Mouse (Mus musculus): ENCODE results near the gene Prr3. TPM values are rescaled to one million over a fixed set of nuclear protein-coding genes. Genes with fewer than 3 reads are reported as not detected.
"Not testable (repeated sequence)": the region's sequence is repeated elsewhere in the genome, so short reads cannot be mapped to it uniquely, and the experiment has no call there.

The Prr3 gene
- polyA plus RNA-seq, 1 experiment from 2014 or later = 36.0 TPM

DNA sequence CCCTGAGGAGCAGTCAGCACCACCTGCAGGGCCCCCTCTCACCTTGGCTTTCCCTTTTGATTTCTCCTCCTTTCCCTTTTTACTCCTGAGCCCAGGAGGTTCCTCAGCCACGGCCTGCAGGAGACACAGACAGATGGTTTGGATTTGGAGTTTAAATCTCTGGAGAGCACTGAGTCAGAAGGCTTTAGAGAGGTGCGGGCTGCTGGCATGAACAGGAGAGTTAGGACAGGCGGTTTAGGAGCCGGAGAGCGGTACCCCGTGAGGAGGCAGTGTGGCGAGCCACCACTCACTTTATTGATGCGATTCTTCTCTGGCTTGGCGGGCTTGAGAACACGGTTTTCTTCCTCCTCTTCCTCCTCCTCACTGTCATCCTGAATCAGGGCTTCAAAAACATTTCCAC is 16.8 kb downstream of the Prr3 start:
- Histone ChIP-seq H3K4me3 (no peak overlapping the region), H3K9me3 (no peaks in the 10 kb centered on the region), H3K4me1 (0 out of 2 replicates have a peak, but pooled peaks cover 2% of the 10 kb centered on the region), H3K9ac (no peak overlapping the region), H3K36me3 (peaks cover 71% of the 10 kb centered on the region), H3K27ac (no peak overlapping the region), H3K4me2 (no peak overlapping the region), H3K27me3 (no peaks in the 10 kb centered on the region)
- WGBS = 85% methylated on average over 10 of the region's 10 CpGs
- ATAC-seq (ENCODE audit: insufficient number of reproducible peaks, low FRiP score, low TSS enrichment, low read depth) = no peak

DNA sequence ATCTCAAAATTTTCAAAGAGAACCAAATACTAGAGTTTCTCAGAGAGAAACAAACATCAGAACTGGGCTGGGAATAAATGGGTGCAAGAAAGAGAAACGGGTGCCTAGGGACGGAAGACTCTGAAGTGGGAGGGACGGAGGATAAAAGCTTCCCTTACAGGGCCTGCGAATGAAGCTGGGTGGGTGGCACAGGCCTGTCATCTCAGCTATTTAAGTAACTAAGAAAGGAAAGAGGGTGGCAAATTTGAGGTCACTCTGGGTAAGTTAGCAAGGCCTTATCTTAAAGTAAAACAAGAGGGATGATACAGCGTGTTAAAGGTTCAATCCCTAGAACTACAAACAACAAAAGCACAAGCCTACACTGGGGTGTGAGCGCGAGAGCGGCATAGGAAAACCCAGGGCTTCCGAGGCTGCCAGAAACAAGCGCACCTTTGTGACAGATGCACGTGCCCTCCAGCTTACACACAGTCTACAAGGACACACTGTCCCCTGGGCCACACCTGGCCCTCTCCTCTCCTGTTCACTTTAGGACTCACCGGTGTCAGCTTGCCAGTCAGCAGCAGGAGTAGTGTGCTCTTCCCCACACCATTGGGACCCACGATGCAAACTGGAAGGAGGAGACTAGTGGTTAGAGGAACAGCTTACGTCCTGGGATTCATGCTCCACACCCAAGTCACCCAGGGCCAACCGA is 21.4 kb downstream of the Prr3 start:
- ATAC-seq (ENCODE audit: insufficient number of reproducible peaks, low FRiP score, low TSS enrichment, low read depth) = no peak
- no peaks in the 10 kb centered on the region for H3K27me3 ChIP-seq
- H3K9ac ChIP-seq = no peak overlapping the region
- 95% methylated on average over 15 of the region's 15 CpGs for WGBS
- H3K36me3 ChIP-seq = peaks cover 85% of the 10 kb centered on the region
- no peak overlapping the region for H3K4me2 ChIP-seq
- H3K4me3 ChIP-seq = no peak overlapping the region
- no peak overlapping the region for H3K27ac ChIP-seq
- H3K4me1 ChIP-seq = no peaks in the 10 kb centered on the region
- H3K9me3 ChIP-seq = no peaks in the 10 kb centered on the region

DNA sequence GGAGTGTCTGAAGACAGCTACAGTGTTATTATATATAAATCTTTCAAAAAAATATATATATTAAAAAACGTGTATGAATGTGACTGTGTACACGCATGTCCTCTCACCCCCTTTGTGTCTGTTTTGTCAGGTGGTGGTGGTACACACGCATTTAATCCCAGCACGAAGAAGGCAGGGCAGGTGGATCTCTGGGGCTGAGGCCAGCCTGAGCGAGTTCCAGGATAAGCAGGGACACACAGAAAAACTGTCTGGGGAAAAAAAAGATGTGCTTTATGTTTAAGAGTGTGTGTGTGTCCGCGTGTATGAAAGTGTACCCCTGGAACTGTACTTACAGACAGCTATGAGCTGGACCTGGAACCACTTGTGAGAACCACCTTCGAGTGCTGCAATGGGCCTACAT is 25.4 kb downstream of the Prr3 start:
- ATAC-seq (ENCODE audit: insufficient number of reproducible peaks, low FRiP score, low TSS enrichment, low read depth) = no peak
- Histone ChIP-seq H3K9me3 (no peaks in the 10 kb centered on the region), H3K9ac (no peak overlapping the region), H3K4me3 (no peak overlapping the region), H3K27me3 (no peaks in the 10 kb centered on the region), H3K4me2 (no peak overlapping the region), H3K36me3 (peaks cover 47% of the 10 kb centered on the region), H3K27ac (no peak overlapping the region), H3K4me1 (no peaks in the 10 kb centered on the region)
- 78% methylated on average over 8 of the region's 8 CpGs for WGBS

DNA sequence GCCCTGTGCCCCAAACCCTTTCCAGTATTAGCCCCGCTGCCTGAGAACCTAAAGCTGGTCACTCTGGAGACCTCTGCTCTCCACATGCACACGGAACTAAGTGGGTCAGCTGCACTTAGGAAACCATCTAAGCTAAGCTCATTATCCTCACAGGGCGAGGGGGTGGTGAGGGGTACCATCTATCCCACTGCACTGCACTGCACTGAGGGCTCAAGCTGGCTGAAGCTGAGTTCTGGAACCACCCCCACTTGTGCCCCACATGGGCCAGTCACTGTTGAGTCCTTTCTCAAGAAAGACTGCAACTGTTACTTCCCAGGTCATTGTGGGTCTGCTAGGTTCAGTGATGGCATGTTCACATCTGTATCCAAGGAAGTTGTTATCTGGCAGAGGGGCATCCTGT is 27.5 kb downstream of the Prr3 start:
- 89% methylated on average over 3 of the region's 3 CpGs for WGBS
- not testable (repeated sequence) for H3K4me2 ChIP-seq; H3K4me1 ChIP-seq; H3K9ac ChIP-seq; H3K4me3 ChIP-seq; H3K9me3 ChIP-seq; ATAC-seq (ENCODE audit: insufficient number of reproducible peaks, low FRiP score, low TSS enrichment, low read depth); H3K27me3 ChIP-seq; H3K27ac ChIP-seq
- H3K36me3 ChIP-seq = peaks cover 26% of the 10 kb centered on the region

DNA sequence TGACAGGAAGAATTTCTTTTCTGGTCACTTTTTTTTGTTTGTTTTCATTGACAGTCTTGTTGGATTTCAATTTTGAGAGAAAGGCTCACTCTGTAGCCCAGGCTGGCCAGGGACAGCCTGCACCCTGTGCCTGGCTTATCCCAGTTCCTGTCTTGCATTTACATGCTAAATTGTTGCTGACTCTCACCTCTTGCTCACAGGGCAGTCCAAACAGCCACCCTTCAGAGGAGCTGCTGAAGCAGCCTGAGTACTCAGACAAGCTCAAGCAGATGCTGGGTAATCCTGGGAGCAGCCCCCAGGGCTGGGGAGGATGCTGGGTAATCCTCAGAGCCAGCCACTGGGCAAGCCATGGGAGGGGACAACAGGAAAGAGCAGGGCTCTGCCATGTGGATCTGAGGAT is 29.1 kb downstream of the Prr3 start:
- not testable (repeated sequence) for H3K36me3 ChIP-seq; H3K4me2 ChIP-seq; H3K9me3 ChIP-seq; H3K27me3 ChIP-seq; H3K4me3 ChIP-seq; H3K9ac ChIP-seq; H3K27ac ChIP-seq; H3K4me1 ChIP-seq; ATAC-seq (ENCODE audit: insufficient number of reproducible peaks, low FRiP score, low TSS enrichment, low read depth)

DNA sequence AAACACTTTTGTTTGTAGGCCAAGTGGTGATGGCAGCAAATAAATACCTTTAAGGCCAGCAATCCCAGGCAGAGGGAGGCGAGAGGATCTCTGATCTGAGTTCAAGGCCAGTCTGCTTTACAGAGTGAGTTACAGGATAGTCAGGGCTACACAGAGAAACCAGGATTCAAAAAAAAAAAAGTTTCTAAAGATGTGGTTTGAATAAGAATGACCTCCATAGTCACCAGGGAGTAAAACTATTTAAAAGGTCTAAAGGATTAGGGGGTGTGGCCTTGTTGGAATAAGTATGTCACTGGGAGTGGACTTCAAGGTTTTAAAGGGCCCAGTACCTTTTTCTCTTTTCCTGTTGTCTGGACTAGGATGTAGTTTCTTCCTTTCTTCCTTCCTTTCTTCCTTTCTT is 40.1 kb downstream of the Prr3 start:
- Histone ChIP-seq H3K27ac (no peak overlapping the region), H3K27me3 (no peaks in the 10 kb centered on the region), H3K9me3 (no peaks in the 10 kb centered on the region), H3K4me3 (no peak overlapping the region), H3K36me3 (no peaks in the 10 kb centered on the region), H3K9ac (no peak overlapping the region), H3K4me1 (no peaks in the 10 kb centered on the region), H3K4me2 (no peak overlapping the region)
- ATAC-seq (ENCODE audit: insufficient number of reproducible peaks, low FRiP score, low TSS enrichment, low read depth) = no peak
- 68% methylated on average over 1 of the region's 1 CpGs for WGBS

DNA sequence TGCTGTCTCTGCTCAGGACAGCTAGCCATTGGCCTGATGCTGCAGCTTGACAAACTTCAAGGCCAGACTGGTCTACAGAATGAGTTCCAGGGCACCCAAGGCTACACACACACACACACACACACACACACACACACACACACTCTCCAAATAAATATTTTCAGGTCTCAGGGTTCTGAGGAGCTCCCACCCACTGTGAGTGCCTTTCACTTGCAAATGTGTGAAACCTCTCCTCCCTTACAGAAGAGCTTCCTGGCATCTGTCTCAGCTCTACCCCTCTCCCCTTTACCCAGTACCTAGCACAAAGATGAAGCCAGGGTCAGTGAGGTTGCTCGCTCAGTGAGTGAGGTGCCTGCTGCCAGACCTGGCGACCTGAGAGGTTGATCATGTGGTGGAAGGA is 40.9 kb downstream of the Prr3 start:
- ATAC-seq (ENCODE audit: insufficient number of reproducible peaks, low FRiP score, low TSS enrichment, low read depth) = no peak

DNA sequence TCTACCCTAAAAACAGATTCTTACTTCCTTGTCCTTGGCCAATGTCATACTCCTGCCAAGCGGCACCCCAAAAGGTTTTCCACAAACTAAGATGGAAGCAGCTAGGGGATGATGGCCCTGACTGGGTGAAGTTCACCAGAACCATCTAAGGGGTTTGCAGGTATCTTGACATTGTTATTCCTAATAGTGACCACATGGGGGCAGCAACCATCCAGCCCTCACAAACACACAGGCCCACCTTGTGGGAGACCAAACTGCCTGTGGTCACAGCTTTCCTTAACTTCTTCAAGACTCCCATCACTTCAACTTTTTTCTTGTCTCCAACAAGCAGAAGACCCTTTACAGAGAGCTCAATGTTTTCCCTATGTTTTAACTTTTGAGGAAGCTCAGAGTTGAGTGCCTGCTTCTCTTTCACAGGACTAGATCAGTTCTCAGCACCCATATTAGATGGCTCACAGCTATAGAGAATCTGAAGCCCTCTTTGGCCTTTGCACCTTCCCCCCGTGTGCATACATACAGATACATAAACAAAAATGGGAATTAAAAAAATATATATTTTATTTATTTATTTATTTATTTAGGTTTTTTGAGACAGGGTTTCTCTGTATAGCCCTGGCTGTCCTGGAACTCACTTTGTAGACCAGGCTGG is 42.2 kb downstream of the Prr3 start:
- H3K36me3 ChIP-seq = no peaks in the 10 kb centered on the region
- no peak for ATAC-seq (ENCODE audit: insufficient number of reproducible peaks, low FRiP score, low TSS enrichment, low read depth)

More for the DNA sequence above, 40.9 kb downstream of the Prr3 start:
- H3K4me2 ChIP-seq = no peak overlapping the region
- no peaks in the 10 kb centered on the region for H3K36me3 ChIP-seq
- WGBS = 56% methylated on average over 2 of the region's 2 CpGs
- no peaks in the 10 kb centered on the region for H3K27me3 ChIP-seq
- no peak overlapping the region for H3K27ac ChIP-seq
- no peak overlapping the region for H3K4me3 ChIP-seq
- H3K9ac ChIP-seq = no peak overlapping the region
- H3K9me3 ChIP-seq = no peaks in the 10 kb centered on the region
- H3K4me1 ChIP-seq = no peaks in the 10 kb centered on the region

DNA sequence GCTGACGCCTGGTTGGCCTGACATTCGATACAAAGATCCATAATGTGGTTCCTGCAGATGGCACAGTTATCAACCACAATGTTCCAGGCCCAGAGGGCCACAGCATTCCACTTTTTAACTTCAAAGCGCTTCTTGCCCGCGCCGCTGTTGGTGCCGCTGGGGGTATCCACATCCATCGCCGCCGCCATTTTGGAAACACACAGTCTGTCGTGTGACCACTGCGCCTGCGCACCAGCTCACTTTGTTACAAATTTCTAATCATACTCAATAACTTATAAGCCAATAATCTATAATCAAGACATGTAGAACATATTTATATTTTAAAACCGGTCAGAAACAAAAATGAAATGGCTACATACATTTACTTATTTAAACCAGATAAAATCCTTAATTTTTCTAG is 44.3 kb downstream of the Prr3 start:
- not testable (repeated sequence) for H3K36me3 ChIP-seq; H3K9me3 ChIP-seq; H3K9ac ChIP-seq; H3K4me2 ChIP-seq; ATAC-seq (ENCODE audit: insufficient number of reproducible peaks, low FRiP score, low TSS enrichment, low read depth); H3K27ac ChIP-seq; H3K4me1 ChIP-seq; H3K4me3 ChIP-seq; H3K27me3 ChIP-seq
- 89% methylated on average over 14 of the region's 14 CpGs for WGBS

More for the DNA sequence above, 42.2 kb downstream of the Prr3 start:
- no peak overlapping the region for H3K27ac ChIP-seq
- H3K4me1 ChIP-seq = no peaks in the 10 kb centered on the region
- WGBS = 48% methylated on average over 2 of the region's 2 CpGs
- no peak overlapping the region for H3K4me2 ChIP-seq
- H3K9me3 ChIP-seq = no peaks in the 10 kb centered on the region
- H3K4me3 ChIP-seq = no peak overlapping the region
- H3K27me3 ChIP-seq = no peaks in the 10 kb centered on the region
- H3K9ac ChIP-seq = no peak overlapping the region

DNA sequence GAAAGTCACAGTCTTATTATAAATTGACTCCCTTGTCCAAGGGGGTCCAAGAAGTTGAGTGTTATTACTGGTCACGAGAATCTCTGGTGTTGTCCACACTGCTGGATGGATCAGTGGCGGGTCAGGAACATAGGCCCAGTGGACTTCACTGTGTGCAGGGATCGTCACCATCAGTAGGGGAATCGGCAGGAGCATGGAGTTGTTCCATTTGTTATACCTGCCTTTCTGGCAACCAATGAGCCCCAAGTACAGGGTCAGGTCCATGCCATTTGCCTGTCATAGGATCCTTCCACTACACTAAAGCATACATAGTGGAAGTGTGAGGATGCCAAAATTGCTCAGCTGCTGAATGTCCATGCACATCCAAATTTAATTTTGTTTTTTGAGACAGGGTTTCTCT is 47.4 kb downstream of the Prr3 start:
- Histone ChIP-seq H3K27ac (no peak overlapping the region), H3K9me3 (no peaks in the 10 kb centered on the region), H3K27me3 (no peaks in the 10 kb centered on the region), H3K4me3 (no peak overlapping the region), H3K4me1 (no peaks in the 10 kb centered on the region), H3K36me3 (peaks cover 35% of the 10 kb centered on the region), H3K9ac (no peak overlapping the region), H3K4me2 (no peak overlapping the region)
- 90% methylated on average over 4 of the region's 4 CpGs for WGBS
- no peak for ATAC-seq (ENCODE audit: insufficient number of reproducible peaks, low FRiP score, low TSS enrichment, low read depth)

DNA sequence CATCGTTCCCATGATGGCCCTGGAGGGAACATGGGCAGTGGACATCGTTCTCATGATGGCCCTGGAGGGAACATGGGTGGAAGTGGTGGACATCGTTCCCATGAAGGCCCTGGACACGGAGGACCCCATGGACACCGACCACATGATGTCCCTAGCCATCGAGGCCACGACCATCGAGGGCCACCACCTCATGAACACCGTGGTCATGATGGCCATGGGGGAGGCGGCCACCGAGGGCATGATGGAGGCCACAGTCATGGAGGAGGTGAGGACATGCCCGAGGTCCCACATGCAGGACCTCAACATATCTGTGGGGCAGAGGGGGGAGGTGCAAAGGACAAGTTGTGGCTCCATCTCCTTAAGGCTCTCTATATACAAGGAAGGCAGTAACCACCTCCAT is 49.4 kb downstream of the Prr3 start:
- 99% methylated on average over 12 of the region's 12 CpGs for WGBS

DNA sequence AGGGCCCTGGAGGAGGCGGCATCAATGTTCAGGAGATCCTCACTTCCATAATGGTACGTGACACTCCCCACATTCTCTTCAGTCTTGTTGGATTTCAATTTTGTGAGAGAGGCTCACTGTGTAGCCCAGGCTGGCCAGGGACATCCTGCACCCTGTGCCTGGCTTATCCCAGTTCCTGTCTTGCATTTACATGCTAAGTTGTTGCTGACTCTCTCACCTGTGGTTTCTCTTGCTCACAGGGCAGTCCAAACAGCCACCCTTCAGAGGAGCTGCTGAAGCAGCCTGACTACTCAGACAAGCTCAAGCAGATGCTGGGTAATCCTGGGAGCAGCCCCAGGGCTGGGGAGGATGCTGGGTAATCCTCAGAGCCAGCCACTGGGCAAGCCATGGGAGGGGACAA is 50.5 kb downstream of the Prr3 start:
- Histone ChIP-seq H3K4me2 (no peak overlapping the region), H3K9ac (no peak overlapping the region), H3K27me3 (no peaks in the 10 kb centered on the region), H3K27ac (no peak overlapping the region), H3K4me3 (no peak overlapping the region), H3K36me3 (peaks cover 60% of the 10 kb centered on the region), H3K9me3 (no peaks in the 10 kb centered on the region), H3K4me1 (no peaks in the 10 kb centered on the region)
- no peak for ATAC-seq (ENCODE audit: insufficient number of reproducible peaks, low FRiP score, low TSS enrichment, low read depth)
- WGBS = 96% methylated on average over 2 of the region's 2 CpGs

More for the DNA sequence above, 49.4 kb downstream of the Prr3 start:
- peaks cover 50% of the 10 kb centered on the region for H3K36me3 ChIP-seq
- H3K9ac ChIP-seq = no peak overlapping the region
- no peak for ATAC-seq (ENCODE audit: insufficient number of reproducible peaks, low FRiP score, low TSS enrichment, low read depth)
- no peaks in the 10 kb centered on the region for H3K4me1 ChIP-seq
- no peak overlapping the region for H3K4me3 ChIP-seq
- H3K9me3 ChIP-seq = no peaks in the 10 kb centered on the region
- no peak overlapping the region for H3K27ac ChIP-seq
- H3K4me2 ChIP-seq = no peak overlapping the region
- no peaks in the 10 kb centered on the region for H3K27me3 ChIP-seq

All from limb, embryonic 15.5 days (tissue).